Mouse (Mus musculus) liver, embryonic 11.5 days (tissue): ENCODE measurements around the gene 2810006K23Rik. TPM values are rescaled to one million over a fixed set of nuclear protein-coding genes. Genes with fewer than 3 reads are reported as not detected.

Source experiments
- ATAC-seq: fragments of 200-750 bp; cut with Nextera tagmentation; replicated peaks from 2 replicates; pipeline ENCODE4 v1.8.0; 2017; ENCODE audit warnings: moderate number of reproducible peaks, mild to moderate bottlenecking, moderate TSS enrichment, moderate library complexity; ENCODE audit not compliant: low FRiP score
- DNase-seq: peaks from one replicate; pipeline ENCODE4 v3.0.0-alpha.2; 2017; ENCODE audit warnings: low spot score
- H3K27ac ChIP-seq: fragments of 300-500 bp; sonication (generic); 2 replicates; pipeline ENCODE4 v1.5.1; 2014; ENCODE audit warnings: mild to moderate bottlenecking, low read depth, low read length, control low read depth
- H3K27me3 ChIP-seq: fragments of 300-500 bp; sonication (generic); replicated peaks from 2 replicates; pipeline ENCODE4 v1.6.1; 2014; ENCODE audit warnings: low read length, mixed read lengths; ENCODE audit not compliant: control insufficient read depth, insufficient read depth
- H3K36me3 ChIP-seq: fragments of 300-500 bp; sonication (generic); 2 replicates; pipeline ENCODE4 v1.6.1; 2014; ENCODE audit warnings: mild to moderate bottlenecking, low read length, moderate library complexity, mixed read lengths; ENCODE audit not compliant: control insufficient read depth, insufficient read depth
- H3K4me1 ChIP-seq: fragments of 300-500 bp; sonication (generic); replicated peaks from 2 replicates; pipeline ENCODE4 v1.6.1; 2014; ENCODE audit warnings: low read length, mixed read lengths; ENCODE audit not compliant: control insufficient read depth, insufficient read depth
- H3K4me2 ChIP-seq: fragments of 300-500 bp; sonication (generic); 2 replicates; pipeline ENCODE4 v1.6.1; 2014; ENCODE audit warnings: mild to moderate bottlenecking, control low read depth, moderate library complexity
- H3K4me3 ChIP-seq: fragments of 300-500 bp; sonication (generic); 2 replicates; pipeline ENCODE4 v1.5.1; 2014; ENCODE audit warnings: low read depth, low read length, control low read depth
- H3K9ac ChIP-seq: fragments of 300-500 bp; sonication (generic); 2 replicates; pipeline ENCODE4 v1.6.1; 2014; ENCODE audit warnings: low read depth, low read length, control low read depth
- H3K9me3 ChIP-seq: fragments of 300-500 bp; sonication (generic); 2 replicates; pipeline ENCODE4 v1.6.1; 2016; ENCODE audit warnings: low read length, inconsistent platforms, mixed read lengths; ENCODE audit not compliant: control insufficient read depth
- WGBS: fragments of 180-500 bp; shearing (Covaris S2); extraction: QIAGEN DNeasy Blood & Tissue Kit; methylation state at CpG from one replicate; pipeline ENCODE4 v1.1.7; 2014; 5-methylcytosine and 5-hydroxymethylcytosine counted together
- polyA plus RNA-seq: library from polyadenylated mRNA; unstranded; fragments of >200 nt; fragmentation: Nextera tagmentation; extraction: Ambion mirVana; gene quantifications from 2 replicates; pipeline ENCODE4 v1.2.1, GENCODE M21; 2014

2810006K23Rik gene
- polyA plus RNA-seq, 1 experiment from 2014 or later = 15.5 TPM

GRCm38 (mm10) chr5:124387932-124388331, 60.0 kb downstream of the 2810006K23Rik start:
- no peaks in the 10 kb centered on the region for H3K4me1 ChIP-seq
- no peaks in the 10 kb centered on the region for H3K9me3 ChIP-seq
- H3K9ac ChIP-seq = no peak overlapping the region
- H3K27ac ChIP-seq = no peak overlapping the region
- H3K27me3 ChIP-seq = no peaks in the 10 kb centered on the region
- no peak overlapping the region for H3K4me3 ChIP-seq
- 79% methylated on average over 5 of the region's 5 CpGs for WGBS
- no peak for DNase-seq
- no peak overlapping the region for H3K4me2 ChIP-seq
- no peak for ATAC-seq
- peaks cover 33% of the 10 kb centered on the region for H3K36me3 ChIP-seq

Other genes with a start within 250 kb of the 2810006K23Rik start
- gene Abcb9, start 232.3 kb upstream of the 2810006K23Rik start, polyA plus RNA-seq = 4.1 and 4.8 TPM in 2 replicates
- 23.3 and 29.0 TPM in 2 replicates for gene Ogfod2, start 215.8 kb upstream of the 2810006K23Rik start, polyA plus RNA-seq
- 122 and 138 TPM in 2 replicates for gene Arl6ip4, start 212.0 kb upstream of the 2810006K23Rik start, polyA plus RNA-seq
- gene Pitpnm2, start 78.3 kb upstream of the 2810006K23Rik start, polyA plus RNA-seq = 5.1 and 5.9 TPM in 2 replicates
- 12.6 and 13.1 TPM in 2 replicates for gene Mphosph9, start 117 bp upstream of the 2810006K23Rik start, polyA plus RNA-seq
- gene Cdk2ap1, start 35.0 kb downstream of the 2810006K23Rik start, polyA plus RNA-seq = 97.9 and 124 TPM in 2 replicates
- gene Sbno1, start 97.9 kb downstream of the 2810006K23Rik start, polyA plus RNA-seq = 75.2 and 86.4 TPM in 2 replicates
- 132 and 145 TPM in 2 replicates for gene Kmt5a, start 111.8 kb downstream of the 2810006K23Rik start, polyA plus RNA-seq
- 18.7 and 19.8 TPM in 2 replicates for gene Rilpl2, start 150.3 kb downstream of the 2810006K23Rik start, polyA plus RNA-seq
- 13.6 and 14.0 TPM in 2 replicates for gene Snrnp35, start 155.0 kb downstream of the 2810006K23Rik start, polyA plus RNA-seq
- 9.8 and 10.6 TPM in 2 replicates for gene Rilpl1, start 203.3 kb downstream of the 2810006K23Rik start, polyA plus RNA-seq
- gene Tmed2, start 212.6 kb downstream of the 2810006K23Rik start, polyA plus RNA-seq = 521 and 566 TPM in 2 replicates
- 18.9 and 19.6 TPM in 2 replicates for gene Ddx55, start 224.8 kb downstream of the 2810006K23Rik start, polyA plus RNA-seq